Mouse (Mus musculus): ENCODE results near the gene Gm13078. TPM values are rescaled to one million over a fixed set of nuclear protein-coding genes. Genes with fewer than 3 reads are reported as not detected.

Gm13078 gene
- total RNA-seq (2014; rRNA removed) (not detected in 2 replicates), polyA plus RNA-seq (2012; rRNA removed) (not detected in 2 replicates)

DNA sequence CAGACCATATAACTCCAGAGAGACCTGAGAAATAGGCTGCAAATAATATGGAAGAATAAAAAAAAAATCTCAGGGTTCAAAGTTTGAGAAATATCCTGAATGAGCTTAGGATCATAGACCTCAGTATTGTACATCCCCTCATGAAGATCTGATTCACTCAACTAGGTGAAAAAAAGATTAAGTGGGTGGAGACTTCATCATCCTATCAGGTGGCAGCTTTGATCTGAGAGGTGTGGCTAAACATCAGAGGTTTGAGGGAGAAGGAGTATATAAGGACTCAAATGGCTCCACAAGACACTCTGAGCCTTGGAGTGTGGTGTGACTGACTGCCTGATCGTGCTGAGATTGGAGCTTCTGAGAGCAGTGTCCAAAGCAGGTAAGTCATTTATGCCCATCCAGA, at the start of gene Gm13078:
Gene Gm13078, plus strand, starts transcription at position 301 of the 400 bp plus-strand sequence.
- TF ChIP-seq POLR2A (IDR thresholded peaks at IDR 0.05; ENCODE audit: extremely low read depth, insufficient read depth, low read length) (no peak), CTCF (IDR thresholded peaks at IDR 0.05; ENCODE audit: low read depth, low read length) (no peak)
- Histone ChIP-seq H3K27ac (replicated peaks; ENCODE audit: insufficient read depth, low read depth, low read length) (no peak within 1 kb of the TSS), H3K36me3 (ENCODE audit: control insufficient read depth, insufficient read depth, low read length) (no peaks in the 10 kb centered on the region), H3K9ac (ENCODE audit: low read depth, low read length) (no peak within 1 kb of the TSS), H3K79me2 (ENCODE audit: control insufficient read depth, insufficient read depth, low read length) (no peaks in the 10 kb centered on the region), H3K27me3 (ENCODE audit: control insufficient read depth, insufficient read depth, low read length) (no peaks in the 10 kb centered on the region), H3K4me1 (ENCODE audit: control insufficient read depth, insufficient read depth, low read length) (no peaks in the 10 kb centered on the region), H3K4me3 (ENCODE audit: insufficient read depth, low read depth, low read length) (no peak within 1 kb of the TSS)
- 72% methylated on average over 1 of the region's 1 CpGs for WGBS
- no peak for DNase-seq (ENCODE audit: extremely low read depth, low read depth, low spot score)

DNA sequence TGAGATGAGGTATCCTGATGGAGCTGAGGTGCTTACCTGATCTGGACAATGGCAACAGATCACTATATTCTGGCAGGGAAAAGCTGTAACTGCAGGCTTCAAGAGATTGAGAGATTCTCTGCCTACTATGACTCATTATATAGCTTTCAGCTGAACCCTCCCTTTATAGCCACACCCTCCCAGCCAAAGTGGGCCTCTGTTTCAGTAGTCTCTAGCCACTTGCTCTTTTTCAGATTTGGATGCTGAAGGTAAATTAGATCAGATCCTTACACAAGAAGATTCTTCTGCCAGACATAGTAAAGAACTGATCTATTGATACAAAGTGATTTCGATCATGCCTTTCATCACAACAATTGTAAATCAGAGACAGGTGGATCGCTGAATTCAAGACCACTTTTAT, 16.6 kb upstream of the Gm13078 start, which contains the start of gene Gm13089:
Gene Gm13089, minus strand, starts transcription at position 101 of the 400 bp plus-strand sequence.
- no peak within 1 kb of the TSS for H3K4me3 ChIP-seq (ENCODE audit: insufficient read depth, low read depth, low read length)
- no peaks in the 10 kb centered on the region for H3K36me3 ChIP-seq (ENCODE audit: control insufficient read depth, insufficient read depth, low read length)
- no peaks in the 10 kb centered on the region for H3K79me2 ChIP-seq (ENCODE audit: control insufficient read depth, insufficient read depth, low read length)
- 71% methylated on average over 2 of the region's 2 CpGs for WGBS
- H3K9ac ChIP-seq (ENCODE audit: low read depth, low read length) = no peak within 1 kb of the TSS
- TF ChIP-seq CTCF (IDR thresholded peaks at IDR 0.05; ENCODE audit: low read depth, low read length) = no peak
- no peak for TF ChIP-seq POLR2A (IDR thresholded peaks at IDR 0.05; ENCODE audit: extremely low read depth, insufficient read depth, low read length)
- no peaks in the 10 kb centered on the region for H3K4me1 ChIP-seq (ENCODE audit: control insufficient read depth, insufficient read depth, low read length)
- no peak within 1 kb of the TSS for H3K27ac ChIP-seq (replicated peaks; ENCODE audit: insufficient read depth, low read depth, low read length)
- no peak for DNase-seq (ENCODE audit: extremely low read depth, low read depth, low spot score)
- H3K27me3 ChIP-seq (ENCODE audit: control insufficient read depth, insufficient read depth, low read length) = no peaks in the 10 kb centered on the region

Other genes starting within 250 kb of the Gm13078 start
- gene Gm13043, start 208.1 kb upstream of the Gm13078 start, total RNA-seq (2014; rRNA removed) = not detected in 2 replicates
- gene Gm13043, start 208.1 kb upstream of the Gm13078 start, polyA plus RNA-seq (2012; rRNA removed) = not detected in 2 replicates
- not detected in 2 replicates for gene Gm13040, start 183.5 kb upstream of the Gm13078 start, total RNA-seq (2014; rRNA removed)
- not detected in 2 replicates for gene Gm13040, start 183.5 kb upstream of the Gm13078 start, polyA plus RNA-seq (2012; rRNA removed)
- gene BC080695, start 167.8 kb upstream of the Gm13078 start, total RNA-seq (2014; rRNA removed) = not detected in 2 replicates
- not detected in 2 replicates for gene BC080695, start 167.8 kb upstream of the Gm13078 start, polyA plus RNA-seq (2012; rRNA removed)
- not detected in 2 replicates for gene Gm13057, start 167.7 kb upstream of the Gm13078 start, total RNA-seq (2014; rRNA removed)
- not detected in 2 replicates for gene Gm13057, start 167.7 kb upstream of the Gm13078 start, polyA plus RNA-seq (2012; rRNA removed)
- gene Gm13083, start 104.5 kb upstream of the Gm13078 start, total RNA-seq (2014; rRNA removed) = not detected in 2 replicates
- not detected in 2 replicates for gene Gm13083, start 104.5 kb upstream of the Gm13078 start, polyA plus RNA-seq (2012; rRNA removed)
- not detected in 2 replicates for gene Gm13088, start 62.2 kb upstream of the Gm13078 start, total RNA-seq (2014; rRNA removed)
- not detected in 2 replicates for gene Gm13088, start 62.2 kb upstream of the Gm13078 start, polyA plus RNA-seq (2012; rRNA removed)
- not detected in 2 replicates for gene Gm13089, start 16.7 kb upstream of the Gm13078 start, total RNA-seq (2014; rRNA removed)
- gene Gm13089, start 16.7 kb upstream of the Gm13078 start, polyA plus RNA-seq (2012; rRNA removed) = not detected in 2 replicates
- gene Gm13023, start 69.9 kb downstream of the Gm13078 start, total RNA-seq (2014; rRNA removed) = not detected in 2 replicates
- gene Gm13023, start 69.9 kb downstream of the Gm13078 start, polyA plus RNA-seq (2012; rRNA removed) = not detected in 2 replicates
- not detected in 2 replicates for gene Gm13084, start 96.6 kb downstream of the Gm13078 start, total RNA-seq (2014; rRNA removed)
- gene Gm13084, start 96.6 kb downstream of the Gm13078 start, polyA plus RNA-seq (2012; rRNA removed) = not detected in 2 replicates
- gene Gm13103, start 127.0 kb downstream of the Gm13078 start, total RNA-seq (2014; rRNA removed) = not detected in 2 replicates
- gene Gm13103, start 127.0 kb downstream of the Gm13078 start, polyA plus RNA-seq (2012; rRNA removed) = not detected in 2 replicates
- gene Pramef6, start 180.9 kb downstream of the Gm13078 start, total RNA-seq (2014; rRNA removed) = not detected in 2 replicates
- gene Pramef6, start 180.9 kb downstream of the Gm13078 start, polyA plus RNA-seq (2012; rRNA removed) = not detected in 2 replicates
- not detected in 2 replicates for gene Pramef25, start 231.6 kb downstream of the Gm13078 start, total RNA-seq (2014; rRNA removed)
- not detected in 2 replicates for gene Pramef25, start 231.6 kb downstream of the Gm13078 start, polyA plus RNA-seq (2012; rRNA removed)
- not detected in 2 replicates for gene Gm13101, start 247.5 kb downstream of the Gm13078 start, total RNA-seq (2014; rRNA removed)
- not detected in 2 replicates for gene Gm13101, start 247.5 kb downstream of the Gm13078 start, polyA plus RNA-seq (2012; rRNA removed)